Mouse (Mus musculus): ENCODE results near the gene Ankrd1.

Ankrd1 gene

GRCm38 (mm10) chr19:36109318-36109944, 10.5 kb downstream of the Ankrd1 start:
- DNase-seq (ENCODE audit: low spot score in 2 of 2), result no peak

- no peak for DNase-seq (ENCODE audit: low spot score in 2 of 2)
These were observed 16.0 kb downstream of the Ankrd1 start for GRCm38 (mm10) chr19:36103909-36104308.

- no peak for DNase-seq (ENCODE audit: low spot score in 2 of 2)
These were observed 21.0 kb downstream of the Ankrd1 start for GRCm38 (mm10) chr19:36098916-36099315.

GRCm38 (mm10) chr19:36098265-36098664, 21.6 kb downstream of the Ankrd1 start:
- DNase-seq (ENCODE audit: low spot score in 2 of 2), result no peak

GRCm38 (mm10) chr19:36097194-36097593, 22.7 kb downstream of the Ankrd1 start:
- no peak for DNase-seq (ENCODE audit: low spot score in 2 of 2)

- DNase-seq (ENCODE audit: low spot score in 2 of 2), result no peak
These were observed 29.1 kb downstream of the Ankrd1 start for GRCm38 (mm10) chr19:36090781-36091180.

- peak; percentile 72 to 77 for DNase-seq (ENCODE audit: low spot score in 2 of 2)
These were observed 36.4 kb downstream of the Ankrd1 start, which contains the start of gene Rpp30 for GRCm38 (mm10) chr19:36083262-36084225. TSS of gene Rpp30 (plus strand) at chr19:36083716.

- no peak for DNase-seq (ENCODE audit: low spot score in 2 of 2)
These were observed 37.2 kb downstream of the Ankrd1 start for GRCm38 (mm10) chr19:36082606-36083261.

GRCm38 (mm10) chr19:36062801-36063529, 56.9 kb downstream of the Ankrd1 start:
- no peak for DNase-seq (ENCODE audit: low spot score in 2 of 2)

All from frontal cortex, postnatal 14 days (tissue).